Mouse (Mus musculus) left cerebral cortex, postnatal 10 days (tissue): Measurements from ENCODE around the gene Mmp21. TPM values are rescaled to one million over a fixed set of nuclear protein-coding genes. Genes with fewer than 3 reads are reported as not detected.

Source experiments
- DNase-seq, 2 experiments: peaks; one replicate each; pipeline ENCODE4 v3.0.0; 2021 to 2022; ENCODE audit warnings: low spot score in 2 of 2, mixed read lengths in 1 of 2; ENCODE audit errors: extremely low spot score in 1 of 2
- intact Hi-C: fragments of 180-260 bp; cut with DNase I; formaldehyde crosslinking; loops from one replicate; pipeline ENCODE4 v1.15.1; 2025
- total RNA-seq, 2 experiments: library from RNA; stranded (reverse); gene quantifications; 2 replicates each; pipeline ENCODE4 v1.2.3; 2021

Mmp21 gene
- total RNA-seq, 2 experiments from 2014 or later: not detected

DNA sequence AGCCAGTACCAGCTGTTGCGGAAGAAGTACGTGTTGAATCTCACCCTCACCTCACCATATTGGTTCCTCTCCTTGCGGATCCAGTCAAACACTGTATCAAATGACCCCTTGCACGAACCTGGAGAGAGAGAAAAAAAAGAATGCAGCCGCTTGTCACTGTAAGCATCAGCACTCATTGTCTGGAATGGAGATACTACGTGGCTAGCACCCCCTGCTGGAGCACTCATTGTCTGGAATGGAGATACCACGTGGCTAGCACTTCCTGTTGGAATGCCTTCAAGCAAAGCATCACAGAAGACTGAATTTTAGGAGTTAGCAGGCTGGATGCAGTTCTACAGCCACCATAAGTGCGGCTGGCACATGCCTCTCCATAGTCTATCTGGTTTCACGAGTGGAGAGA is 3.9 kb downstream of the Mmp21 start:
- DNase-seq: no peak
- intact Hi-C loops: loop anchor here (10.0 kb wide), 1 partner anchor 1729 kb away; no protein-coding TSS in a partner anchor

DNA sequence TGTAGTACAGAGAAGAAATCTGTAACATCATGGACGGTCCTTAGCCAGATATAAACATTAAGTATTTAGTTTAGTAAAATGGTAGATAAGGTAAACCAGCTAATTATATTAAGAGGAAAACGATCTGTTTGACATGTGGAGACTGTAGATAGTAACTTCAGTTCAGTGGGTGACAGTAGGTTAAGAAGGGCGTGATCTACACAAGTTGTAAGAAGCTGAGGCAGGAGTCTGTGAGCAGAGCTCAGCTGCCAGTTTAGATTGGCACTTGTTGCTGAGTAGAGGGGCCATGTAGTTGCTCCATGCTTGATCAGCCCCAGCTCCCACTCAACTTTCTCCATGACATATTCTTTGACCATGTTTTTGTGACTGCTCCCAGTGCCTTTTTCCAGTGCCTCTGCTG is 9.0 kb downstream of the Mmp21 start:
- intact Hi-C loops: loop anchor here (5.0 to 10.0 kb wide), 2 partner anchors 1734 to 1816 kb away; no protein-coding TSS in a partner anchor
- no peak for DNase-seq

DNA sequence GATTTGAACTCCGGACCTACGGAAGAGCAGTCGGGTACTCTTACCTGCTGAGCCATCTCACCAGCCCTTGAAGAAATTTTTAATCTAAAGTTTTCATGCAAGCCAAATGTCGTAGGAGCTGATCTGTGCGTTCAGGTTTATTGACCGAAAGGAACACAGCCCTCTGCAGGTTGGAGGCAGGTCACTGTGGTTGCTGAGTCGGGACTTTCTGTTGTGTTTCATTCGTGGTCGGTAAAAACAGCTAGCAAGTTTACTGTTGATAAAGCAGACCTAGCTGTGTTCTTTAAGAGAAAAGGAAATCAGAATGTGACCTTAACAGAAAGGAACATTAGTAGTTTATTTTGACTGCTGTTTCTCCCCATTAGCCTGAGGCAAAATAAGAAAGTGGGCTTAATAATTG is 9.9 kb downstream of the Mmp21 start:
- no peak for DNase-seq
- intact Hi-C loops: loop anchor here (5.0 to 10.0 kb wide), 2 partner anchors 1735 to 1817 kb away; no protein-coding TSS in a partner anchor

DNA sequence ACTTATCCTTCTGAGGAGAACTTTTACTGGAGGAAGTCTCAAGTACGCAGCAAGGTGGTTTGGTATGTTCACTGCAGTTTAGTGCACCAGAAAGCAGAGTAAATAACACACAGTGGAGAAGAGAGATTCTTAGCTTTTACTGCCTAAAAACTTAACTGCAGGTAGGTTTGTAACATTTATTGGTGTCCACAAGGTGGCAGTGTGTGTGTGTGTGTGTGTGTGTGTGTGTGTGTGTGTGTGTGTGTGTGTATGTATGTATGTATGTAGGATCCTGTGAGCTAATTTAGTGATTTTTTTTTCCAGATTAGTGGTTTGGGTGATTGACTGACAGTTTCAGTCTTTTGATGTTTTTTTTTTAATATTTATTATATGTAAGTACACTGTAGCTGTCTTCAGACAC is 10.8 kb downstream of the Mmp21 start:
- intact Hi-C loops: no loop called here
- no peak for DNase-seq

DNA sequence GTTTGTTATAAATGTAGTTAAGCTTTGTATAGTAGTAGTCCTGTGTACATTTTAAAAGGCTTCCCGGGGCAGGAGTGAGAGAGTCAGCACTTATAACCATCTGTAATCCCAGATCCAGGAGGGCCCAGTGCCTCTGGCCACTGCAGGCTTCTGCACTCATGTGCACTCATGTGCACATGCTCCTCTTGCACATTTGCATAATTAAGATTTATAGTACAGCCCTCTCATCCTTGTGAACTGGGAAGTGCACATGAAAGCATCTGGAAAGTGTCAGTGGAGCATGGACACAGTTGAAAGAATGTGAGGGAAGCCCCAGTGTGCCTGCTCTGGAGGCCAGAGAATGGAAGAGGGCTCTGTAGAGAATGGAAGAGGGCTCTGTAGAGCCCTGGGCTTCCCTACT is 17.4 kb downstream of the Mmp21 start:
- no peak for DNase-seq
- intact Hi-C loops: no loop called here

DNA sequence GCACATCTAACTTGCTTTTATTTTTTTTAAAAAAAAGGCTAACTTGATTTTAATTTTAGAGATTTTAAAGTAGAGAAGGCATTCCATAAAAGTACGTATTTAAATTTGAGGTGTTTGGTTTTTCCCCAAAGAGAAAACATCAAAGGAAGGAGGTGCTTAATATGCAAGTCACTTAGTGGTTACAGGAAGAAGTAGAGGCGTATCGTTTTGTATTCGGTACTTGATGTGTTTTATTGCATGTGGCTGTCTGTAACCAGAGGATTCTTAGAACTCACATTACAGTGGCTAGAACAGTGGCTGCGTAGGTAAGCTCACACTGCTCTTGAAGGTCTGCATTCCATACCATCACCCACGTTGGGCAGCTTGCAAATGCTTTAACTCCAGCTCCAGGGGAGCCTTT is 34.1 kb downstream of the Mmp21 start:
- intact Hi-C loops: no loop called here
- DNase-seq: no peak

DNA sequence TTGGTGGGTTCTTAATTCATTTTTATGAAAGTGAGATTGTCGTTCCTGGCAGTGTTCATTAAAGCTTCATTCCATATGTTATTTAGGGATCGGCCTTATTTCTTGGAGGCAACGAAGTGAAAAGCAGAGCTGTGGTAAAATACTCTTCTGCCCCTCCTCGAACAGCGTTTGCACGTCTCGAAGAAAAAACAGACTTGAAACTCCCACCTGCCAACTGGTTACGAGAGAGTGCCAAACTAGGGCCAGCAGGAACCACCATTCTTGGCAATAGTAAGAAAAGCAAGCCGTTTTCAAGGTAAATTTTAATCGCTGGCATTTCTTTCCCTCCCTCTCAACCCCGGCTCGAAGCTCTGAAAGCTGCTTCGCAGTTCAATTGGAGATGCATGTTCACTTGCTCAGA is 41.0 kb downstream of the Mmp21 start:
- intact Hi-C loops: loop anchor here (5.0 kb wide), 1 partner anchor 517 kb away; the partner anchor contains the start of genes Ctbp2 and Fgfr2
- peak in 1 of 2 experiments; percentile 40 for DNase-seq

DNA sequence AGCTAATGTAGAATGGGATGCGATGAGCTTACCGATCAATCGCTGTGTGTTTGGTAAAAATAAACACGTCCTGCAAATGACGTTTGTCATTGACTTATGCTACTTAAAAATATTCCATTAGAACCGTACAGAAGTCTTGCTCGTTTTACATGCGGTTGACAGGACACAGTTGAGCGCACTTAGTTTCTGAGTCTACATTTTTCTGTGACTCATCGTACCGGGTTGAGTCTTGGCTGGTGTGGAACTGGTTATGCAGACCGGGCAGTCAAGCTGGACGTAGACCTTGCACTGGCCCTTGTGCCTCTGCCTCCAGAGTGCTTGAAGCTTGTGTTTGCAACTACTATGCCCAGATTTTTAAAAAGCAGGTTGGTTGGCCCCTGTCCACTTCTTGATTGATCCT is 41.6 kb downstream of the Mmp21 start:
- no peak for DNase-seq

DNA sequence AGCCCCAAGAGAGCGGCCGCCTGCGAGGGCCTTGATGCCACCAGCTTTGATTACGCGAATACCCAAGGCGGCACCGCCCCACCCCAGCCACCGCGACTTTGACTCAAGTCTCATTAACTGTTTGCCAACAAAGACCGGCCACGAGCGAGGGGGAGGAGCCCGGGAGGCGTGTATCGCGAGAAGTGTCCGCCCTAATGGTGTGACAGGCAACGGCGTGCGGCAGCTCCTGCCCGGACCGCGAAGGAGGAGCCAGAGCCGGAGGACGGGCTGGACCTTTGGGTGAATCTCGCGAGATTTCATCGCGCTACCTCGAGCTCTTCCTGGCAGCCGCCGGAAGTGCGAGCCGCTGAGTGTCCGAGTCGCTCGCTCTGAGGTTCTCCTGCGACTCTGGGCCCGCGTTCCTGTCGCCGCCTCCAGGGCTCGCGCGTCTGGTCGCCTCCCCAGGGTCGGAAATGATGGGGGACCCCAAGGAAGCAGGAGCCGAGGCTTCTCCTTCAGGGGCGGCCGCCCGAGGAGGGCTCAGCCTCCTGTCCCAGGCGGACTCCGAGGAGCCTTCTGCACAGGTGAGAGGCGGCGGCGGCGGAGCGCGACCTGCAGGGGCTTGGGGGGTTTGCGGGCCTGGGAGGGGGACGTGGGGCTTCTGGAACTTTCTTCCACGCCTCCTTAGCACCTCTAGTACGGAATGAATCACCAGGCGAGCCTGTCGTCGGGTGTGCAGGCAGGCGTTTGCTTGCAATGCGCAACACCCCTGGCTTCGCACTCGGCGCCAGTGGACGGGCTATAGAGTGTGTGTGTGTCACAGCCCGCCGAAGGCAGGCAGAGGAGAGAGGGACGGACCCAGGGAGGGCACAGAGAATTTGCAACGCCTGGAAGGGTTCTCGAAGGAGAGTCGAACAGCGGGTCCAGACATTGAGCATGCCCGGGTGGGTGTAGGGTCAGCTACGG is 42.2 kb downstream of the Mmp21 start, which contains the start of gene Edrf1:
Gene Edrf1, plus strand, starts transcription at position 183 of the 945 bp plus-strand sequence.
- intact Hi-C loops: loop anchor here (2.0 to 5.0 kb wide), 2 partner anchors 515 to 605 kb away; partner anchors contain the start of genes Ctbp2 and Fgfr2
- peak; percentile 97 to 100 for DNase-seq

More for the DNA sequence above, 41.6 kb downstream of the Mmp21 start:
- intact Hi-C loops: loop anchor here (5.0 kb wide), 1 partner anchor 516 kb away; the partner anchor contains the start of genes Ctbp2 and Fgfr2

DNA sequence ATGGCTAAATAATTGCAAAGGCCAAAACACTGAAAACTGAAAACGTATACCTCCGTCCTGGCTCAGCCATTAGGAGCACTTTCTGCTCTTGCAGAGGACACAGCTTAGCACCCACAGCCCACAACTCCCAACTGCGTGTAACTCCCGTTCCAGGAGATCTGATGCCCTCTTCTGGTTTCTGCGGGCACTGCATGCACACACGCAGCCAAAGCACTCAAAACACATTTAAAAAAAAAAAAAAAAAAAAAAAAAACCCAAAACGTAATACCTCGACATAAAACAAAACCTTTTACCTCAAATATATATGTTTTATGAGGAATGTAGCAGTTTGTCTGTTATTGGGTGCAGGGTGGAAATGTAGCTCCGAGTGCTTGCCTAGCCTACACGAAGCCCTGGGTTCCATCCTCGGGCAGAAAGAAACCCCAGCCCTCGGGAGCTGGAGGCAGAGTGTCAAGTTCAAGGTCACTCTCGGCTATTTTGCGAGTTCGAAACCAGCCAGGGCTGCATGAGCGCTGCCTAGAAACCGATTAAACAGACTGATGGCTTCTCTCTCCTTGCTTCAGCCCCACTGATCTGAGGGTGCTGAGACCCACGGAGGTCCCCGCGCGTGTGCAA is 43.0 kb downstream of the Mmp21 start:
- DNase-seq: peak; percentile 86 to 91
- intact Hi-C loops: loop anchor here (2.0 to 5.0 kb wide), 2 partner anchors 515 to 604 kb away; partner anchors contain the start of genes Ctbp2 and Fgfr2

DNA sequence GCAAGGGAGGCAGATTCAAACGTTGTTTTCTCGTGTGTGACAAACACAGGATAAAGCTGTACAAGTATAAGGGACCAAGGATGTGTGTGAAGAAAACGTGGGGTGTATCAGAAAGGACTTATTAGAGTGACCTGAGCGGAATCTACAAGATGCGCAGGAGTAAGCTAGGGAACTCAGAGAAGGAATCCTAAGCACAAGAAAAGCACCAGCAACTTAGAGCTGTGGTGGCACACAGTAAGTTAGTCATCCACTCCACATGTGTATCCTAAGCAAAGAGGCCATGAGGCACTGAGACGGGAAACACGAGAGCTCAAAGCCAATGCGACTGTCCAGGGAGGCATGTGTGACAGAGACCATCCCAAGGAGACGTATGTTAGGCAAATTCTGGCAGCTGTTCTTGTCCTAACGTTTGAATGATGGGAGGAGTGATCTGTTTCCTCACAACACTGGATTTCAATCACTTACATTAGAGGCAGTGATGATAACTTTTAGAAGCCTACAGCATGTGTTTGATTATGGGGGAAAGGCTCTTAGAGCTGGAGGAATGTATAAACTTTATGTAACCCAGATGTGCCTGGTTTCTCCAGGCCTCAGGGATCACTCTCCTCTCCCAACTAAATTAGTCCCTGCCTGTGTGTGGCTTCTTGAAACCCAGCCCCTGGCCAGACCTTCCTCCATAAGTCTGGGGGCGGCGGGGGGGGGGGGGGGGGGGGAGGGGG is 44.8 kb downstream of the Mmp21 start:
- intact Hi-C loops: loop anchor here (5.0 kb wide), 1 partner anchor 513 kb away; the partner anchor contains the start of genes Ctbp2 and Fgfr2
- DNase-seq: no peak

DNA sequence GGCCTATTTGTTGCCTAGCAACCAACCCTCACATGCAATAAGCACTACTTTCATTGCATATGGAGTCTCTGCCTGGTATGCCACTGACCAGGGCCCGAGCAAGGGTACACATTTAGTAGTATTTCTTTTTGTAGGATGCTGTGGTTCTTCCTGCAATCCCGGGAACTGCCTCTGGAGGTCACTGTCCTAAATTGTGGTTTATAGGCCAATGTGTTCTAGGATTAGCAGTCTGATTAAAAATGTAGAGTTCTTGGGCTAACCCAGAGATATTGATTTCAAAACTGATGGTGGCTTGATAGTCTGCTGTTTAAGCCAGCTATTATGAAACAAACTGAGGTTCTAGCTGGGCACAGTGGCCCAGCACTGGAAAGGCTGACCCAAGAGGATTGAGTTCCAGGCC is 47.4 kb downstream of the Mmp21 start:
- intact Hi-C loops: no loop called here
- peak in 1 of 2 experiments; percentile 61 for DNase-seq

DNA sequence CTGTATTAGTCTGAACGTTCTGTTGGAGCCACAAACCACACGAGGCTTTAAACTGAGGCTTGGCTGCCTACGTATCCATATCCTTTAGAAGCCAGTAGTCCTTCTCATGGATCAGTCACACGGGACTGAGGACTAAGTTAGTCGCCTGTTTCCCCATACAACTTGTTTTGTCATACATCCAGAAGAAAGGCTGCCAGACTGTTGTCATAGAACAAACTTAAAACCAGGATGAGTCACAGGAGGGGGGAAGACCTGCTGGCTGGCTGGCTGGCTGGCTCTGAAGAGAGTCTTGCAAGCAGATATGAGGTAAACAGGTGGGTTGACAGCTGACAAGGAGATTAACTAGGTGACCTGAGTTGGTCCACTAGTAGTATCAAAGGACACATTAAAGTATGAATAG is 49.0 kb downstream of the Mmp21 start:
- DNase-seq: no peak
- intact Hi-C loops: no loop called here

DNA sequence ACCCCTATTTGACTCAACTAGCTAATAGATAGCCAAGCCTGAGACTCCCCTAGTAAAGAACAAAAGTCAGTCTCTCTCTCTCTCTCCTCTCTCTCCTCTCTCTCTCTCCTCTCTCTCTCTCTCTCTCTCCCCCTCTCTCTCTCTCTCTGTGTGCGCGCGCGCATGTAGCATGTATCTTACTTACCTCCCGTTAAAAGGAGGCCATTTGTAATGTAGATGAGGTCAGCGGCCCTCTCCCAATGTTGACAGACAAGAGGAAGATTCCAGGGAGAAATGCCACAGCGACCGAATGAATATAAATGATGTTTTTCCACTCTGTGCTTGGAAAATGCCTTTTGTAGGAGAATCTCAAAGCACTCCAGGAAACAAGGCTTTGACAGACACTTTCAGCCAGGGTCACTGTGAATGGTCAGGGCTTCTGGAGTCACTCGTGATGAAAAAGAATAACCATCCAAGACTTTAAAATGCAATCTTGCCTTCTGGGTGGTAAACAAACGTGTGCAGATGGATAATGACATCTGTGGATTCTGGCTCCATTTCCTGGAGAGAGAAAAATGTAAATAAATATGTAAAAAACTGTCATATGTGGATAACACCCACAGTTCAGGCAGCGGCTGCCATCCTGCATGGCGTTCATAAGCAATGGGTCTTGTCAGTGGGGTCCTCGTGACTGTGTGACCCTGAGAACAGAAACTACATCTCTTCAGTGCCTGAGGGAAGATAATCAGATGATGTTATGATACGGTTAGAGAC is 52.5 kb downstream of the Mmp21 start:
- DNase-seq: no peak
- intact Hi-C loops: no loop called here
